Mouse (Mus musculus) olfactory bulb, adult 2 months (tissue): ENCODE measurements around the gene Syt8. TPM values are rescaled to one million over a fixed set of nuclear protein-coding genes. Genes with fewer than 3 reads are reported as not detected.

ENCODE experiments used
- H3K27ac ChIP-seq: fragments of 200-500 bp; 2 replicates; pipeline ENCODE4 v1.5.1; 2012; ENCODE audit warnings: low read depth, low read length; ENCODE audit not compliant: insufficient read depth
- H3K4me1 ChIP-seq: fragments of 200-500 bp; 2 replicates; pipeline ENCODE4 v1.6.1; 2012; ENCODE audit warnings: low read length; ENCODE audit not compliant: control insufficient read depth, insufficient read depth
- H3K4me3 ChIP-seq: fragments of 200-500 bp; 2 replicates; pipeline ENCODE4 v1.5.1; 2012; ENCODE audit warnings: mild to moderate bottlenecking, low read depth, low read length, moderate library complexity; ENCODE audit not compliant: insufficient read depth
- CTCF ChIP-seq: fragments of 200-500 bp; IDR thresholded peaks from 2 replicates; pipeline ENCODE4 v1.5.1; 2012; ENCODE audit warnings: low read depth, mild to moderate bottlenecking, low read length, moderate library complexity; ENCODE audit not compliant: insufficient read depth
- POLR2A ChIP-seq: fragments of 200-500 bp; IDR thresholded peaks from 2 replicates; pipeline ENCODE4 v1.6.1; 2012; ENCODE audit warnings: mild to moderate bottlenecking, low read depth, low read length, moderate library complexity; ENCODE audit not compliant: insufficient read depth
- WGBS: fragments of 180-500 bp; shearing (Covaris S2); methylation state at CpG from one replicate; pipeline ENCODE4 v1.1.7; 2018; 5-methylcytosine and 5-hydroxymethylcytosine counted together
- polyA plus RNA-seq: library from polyadenylated mRNA; stranded (reverse); fragments of >200 nt; gene quantifications from 2 replicates; pipeline ENCODE4 v1.2.4, GENCODE M21; 2012; ENCODE audit warnings: low replicate concordance; ENCODE audit not compliant: missing spikeins, insufficient read depth, insufficient read length

Gene Syt8
- polyA plus RNA-seq, 1 experiment = not detected

DNA sequence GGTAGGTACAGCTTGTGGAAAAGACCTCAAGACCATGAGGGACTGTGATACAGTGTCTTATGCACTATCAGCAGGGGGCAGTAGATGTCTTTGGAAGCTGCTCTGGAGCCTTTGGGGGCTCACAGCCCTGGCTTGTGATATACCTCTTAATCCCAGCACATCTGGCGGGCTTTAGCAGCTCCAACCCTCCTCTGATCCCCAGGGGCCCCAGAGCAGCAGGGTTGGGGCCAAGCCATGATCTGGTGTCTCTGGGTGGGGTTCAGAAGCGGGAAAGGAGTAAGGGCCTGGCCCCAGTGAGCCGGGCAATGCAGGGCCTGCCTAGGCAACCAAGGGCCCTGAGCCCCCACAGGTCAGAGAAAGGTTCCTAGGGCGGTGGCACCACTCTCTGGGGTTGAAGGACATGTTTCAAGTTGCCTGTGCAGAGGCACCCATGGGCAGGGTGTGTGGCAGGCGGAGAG lies 6.0 kb downstream of the Syt8 start:
- Histone ChIP-seq H3K4me1 (no peaks in the 10 kb centered on the region), H3K4me3 (no peak overlapping the region), H3K27ac (no peak overlapping the region)
- no peak for TF ChIP-seq CTCF
- no peak for TF ChIP-seq POLR2A
- 80% methylated on average over 5 of the region's 5 CpGs for WGBS

DNA sequence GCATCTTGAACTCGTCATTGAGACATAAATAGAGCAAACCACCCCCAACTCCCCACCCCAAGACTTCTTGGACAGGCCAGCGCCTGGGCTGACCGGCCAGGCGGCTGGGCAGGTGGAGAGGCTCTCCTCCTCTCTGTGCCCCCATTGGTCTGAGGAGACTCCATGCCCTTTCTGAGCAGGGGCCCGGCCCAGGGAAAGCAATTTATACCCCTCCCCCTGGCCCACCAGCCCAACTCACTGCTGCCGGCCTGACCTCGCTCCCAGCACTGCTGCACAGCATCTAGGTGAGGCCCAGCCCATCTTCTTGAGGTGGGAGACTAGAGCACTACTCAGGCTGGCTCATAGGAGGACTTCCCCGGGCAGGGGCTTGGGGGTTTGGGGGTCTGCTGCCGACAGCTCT lies 6.9 kb downstream of the Syt8 start, which contains the start of gene Tnni2:
TSS of gene Tnni2 (plus strand) at position 224 of the 400 bp plus-strand sequence.
- TF ChIP-seq CTCF = no peak
- no peak for TF ChIP-seq POLR2A
- H3K4me3 ChIP-seq = no peak within 1 kb of the TSS
- WGBS = 93% methylated on average over 9 of the region's 9 CpGs
- H3K27ac ChIP-seq = no peak within 1 kb of the TSS
- no peaks in the 10 kb centered on the region for H3K4me1 ChIP-seq

DNA sequence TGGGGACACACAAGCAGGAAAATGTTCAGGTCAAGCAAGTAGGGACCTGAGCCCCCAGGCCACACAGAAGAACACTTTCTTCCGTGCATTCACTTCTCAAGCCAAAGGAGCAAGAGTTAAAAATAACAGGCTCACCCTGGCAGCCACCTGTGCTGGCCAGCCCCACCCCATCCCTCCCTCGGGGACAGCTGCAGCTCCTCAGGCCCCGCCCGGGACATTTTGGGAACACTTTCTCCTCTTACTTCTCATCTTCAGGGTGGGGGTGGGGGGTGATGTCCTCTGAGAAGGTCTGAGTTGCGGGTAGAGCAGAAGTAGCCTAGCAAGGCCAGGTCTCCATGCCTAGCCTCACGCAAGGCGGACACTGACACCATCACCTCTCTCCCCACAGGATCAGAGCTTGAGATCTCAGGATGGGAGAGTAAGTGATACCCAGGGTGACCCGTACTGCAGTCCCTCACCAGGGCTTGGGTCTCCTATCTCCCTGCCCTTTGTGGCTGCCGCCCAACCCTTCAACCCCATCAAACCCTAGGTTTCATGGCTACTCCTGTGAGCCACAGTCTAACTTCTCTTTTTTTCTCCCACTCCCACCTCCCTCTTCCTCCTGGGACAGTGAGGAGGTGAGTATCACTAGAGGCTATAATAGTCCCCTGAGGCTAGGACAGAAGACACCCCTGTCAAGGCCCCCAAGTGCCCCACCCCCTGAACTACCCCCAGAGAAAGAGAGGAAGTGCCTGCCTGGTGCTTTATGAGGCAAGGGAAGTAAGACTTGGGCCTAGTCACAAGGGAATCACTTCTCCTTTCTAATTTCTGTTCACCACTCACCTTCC lies 7.6 kb downstream of the Syt8 start:
- no peak for TF ChIP-seq CTCF
- TF ChIP-seq POLR2A = no peak
- Histone ChIP-seq H3K4me1 (no peaks in the 10 kb centered on the region), H3K27ac (no peak overlapping the region), H3K4me3 (no peak overlapping the region)
- WGBS = 90% methylated on average over 9 of the region's 9 CpGs

DNA sequence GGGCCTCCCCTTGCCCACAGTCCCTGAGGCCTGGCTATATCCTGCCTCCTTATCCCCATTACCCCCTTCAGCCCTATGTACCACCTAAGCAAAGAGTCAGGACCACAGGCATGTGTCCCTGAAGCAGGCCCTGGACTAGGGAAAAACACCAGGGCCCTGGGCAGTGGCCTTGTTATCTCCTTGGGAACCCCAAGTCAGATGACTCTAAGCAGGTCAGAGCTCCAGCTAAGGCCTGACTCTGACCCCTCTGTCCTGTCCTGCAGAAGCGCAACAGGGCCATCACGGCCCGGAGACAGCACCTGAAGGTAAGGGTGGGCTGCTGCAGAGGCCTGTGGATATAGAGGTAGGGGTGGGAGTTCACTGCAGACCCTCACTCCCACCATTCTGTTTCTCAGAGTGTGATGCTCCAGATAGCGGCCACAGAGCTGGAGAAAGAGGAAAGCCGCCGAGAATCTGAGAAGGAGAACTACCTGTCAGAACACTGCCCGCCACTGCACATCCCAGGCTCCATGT lies 8.3 kb downstream of the Syt8 start:
- Histone ChIP-seq H3K4me3 (no peak overlapping the region), H3K4me1 (no peaks in the 10 kb centered on the region), H3K27ac (no peak overlapping the region)
- 82% methylated on average over 7 of the region's 7 CpGs for WGBS
- TF ChIP-seq CTCF = no peak
- TF ChIP-seq POLR2A = no peak

DNA sequence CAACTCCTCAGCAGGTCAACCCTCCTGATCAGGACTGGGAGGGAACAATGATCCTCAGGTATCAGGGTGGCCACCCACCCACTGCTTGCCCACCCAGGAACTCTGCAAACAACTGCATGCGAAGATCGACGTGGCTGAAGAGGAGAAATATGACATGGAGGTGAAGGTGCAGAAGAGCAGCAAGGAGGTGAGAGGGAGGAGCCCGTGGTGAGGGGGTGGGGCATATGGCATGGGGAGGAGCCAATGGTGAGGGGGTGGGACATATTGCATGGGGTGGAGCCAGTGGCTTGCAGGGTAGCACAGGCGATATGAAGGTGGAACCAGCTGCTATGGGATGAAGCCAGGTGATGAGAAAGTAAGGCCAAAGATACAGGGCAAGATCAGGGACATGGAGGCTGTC lies 8.8 kb downstream of the Syt8 start:
- 89% methylated on average over 5 of the region's 5 CpGs for WGBS
- Histone ChIP-seq H3K4me1 (no peaks in the 10 kb centered on the region), H3K27ac (no peak overlapping the region), H3K4me3 (no peak overlapping the region)
- TF ChIP-seq POLR2A = no peak
- TF ChIP-seq CTCF = no peak

DNA sequence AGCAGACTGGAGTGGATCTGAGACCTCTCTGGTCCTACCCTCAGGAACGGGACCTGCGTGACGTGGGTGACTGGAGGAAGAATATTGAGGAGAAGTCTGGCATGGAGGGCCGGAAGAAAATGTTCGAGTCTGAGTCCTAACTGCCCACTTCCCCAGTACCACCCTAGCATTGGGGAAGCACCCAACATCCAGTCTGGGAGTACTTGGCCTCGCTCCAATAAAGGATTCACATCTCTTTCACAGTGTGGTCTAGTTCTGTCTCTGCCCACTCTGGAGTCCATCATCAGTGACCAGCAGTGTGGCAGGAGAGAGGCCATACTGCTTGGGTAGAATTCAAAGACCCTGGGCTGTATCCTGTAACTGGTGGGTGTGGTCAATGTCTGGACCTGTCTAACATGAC lies 9.5 kb downstream of the Syt8 start:
- 98% methylated on average over 6 of the region's 6 CpGs for WGBS
- Histone ChIP-seq H3K4me3 (no peak overlapping the region), H3K27ac (no peak overlapping the region), H3K4me1 (no peaks in the 10 kb centered on the region)
- TF ChIP-seq CTCF (no peak), POLR2A (no peak)

DNA sequence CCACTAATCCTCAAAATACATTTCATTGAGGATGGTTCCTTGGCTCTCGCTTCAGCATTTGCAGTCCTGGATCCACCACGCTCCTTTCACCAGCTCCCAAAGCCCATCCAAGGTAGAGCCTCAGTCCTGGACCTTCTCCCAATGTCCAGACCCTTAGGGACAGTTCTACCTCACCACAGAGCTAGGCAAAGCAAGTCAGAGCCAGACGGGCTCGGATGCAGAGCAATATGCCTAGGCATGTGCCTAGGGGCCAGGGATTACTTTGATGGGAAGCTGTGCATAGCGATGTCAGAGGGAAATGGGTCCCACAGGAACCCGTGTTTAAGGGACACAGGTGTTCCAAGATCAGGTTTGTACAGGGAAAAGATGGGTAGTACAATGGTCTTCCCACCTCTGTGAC lies 10.7 kb downstream of the Syt8 start:
- H3K4me3 ChIP-seq = no peak overlapping the region
- TF ChIP-seq POLR2A = no peak
- no peak for TF ChIP-seq CTCF
- no peaks in the 10 kb centered on the region for H3K4me1 ChIP-seq
- WGBS = 91% methylated on average over 6 of the region's 6 CpGs
- H3K27ac ChIP-seq = no peak overlapping the region

DNA sequence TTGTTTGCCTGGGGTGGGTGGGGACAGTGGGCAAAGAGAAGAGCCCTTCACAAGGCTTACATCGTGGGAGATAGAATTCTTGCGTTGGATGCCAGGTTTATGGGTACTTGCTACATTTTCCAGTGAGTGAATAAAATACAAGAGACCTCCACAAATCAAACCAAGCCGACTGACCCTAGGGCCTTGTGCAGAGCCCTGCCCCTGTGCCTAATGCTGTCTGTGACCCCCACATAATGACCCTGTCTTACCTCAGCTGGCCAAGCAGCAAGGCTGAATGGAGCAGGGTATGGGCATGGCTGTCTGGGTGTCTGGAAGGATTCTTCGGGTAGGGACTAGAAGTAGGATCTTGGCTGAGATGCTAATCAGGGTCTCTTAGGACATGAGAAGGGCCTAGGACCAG lies 11.6 kb downstream of the Syt8 start:
- Histone ChIP-seq H3K4me3 (no peak overlapping the region), H3K27ac (no peak overlapping the region), H3K4me1 (no peaks in the 10 kb centered on the region)
- TF ChIP-seq POLR2A (no peak), CTCF (no peak)
- 93% methylated on average over 4 of the region's 4 CpGs for WGBS

DNA sequence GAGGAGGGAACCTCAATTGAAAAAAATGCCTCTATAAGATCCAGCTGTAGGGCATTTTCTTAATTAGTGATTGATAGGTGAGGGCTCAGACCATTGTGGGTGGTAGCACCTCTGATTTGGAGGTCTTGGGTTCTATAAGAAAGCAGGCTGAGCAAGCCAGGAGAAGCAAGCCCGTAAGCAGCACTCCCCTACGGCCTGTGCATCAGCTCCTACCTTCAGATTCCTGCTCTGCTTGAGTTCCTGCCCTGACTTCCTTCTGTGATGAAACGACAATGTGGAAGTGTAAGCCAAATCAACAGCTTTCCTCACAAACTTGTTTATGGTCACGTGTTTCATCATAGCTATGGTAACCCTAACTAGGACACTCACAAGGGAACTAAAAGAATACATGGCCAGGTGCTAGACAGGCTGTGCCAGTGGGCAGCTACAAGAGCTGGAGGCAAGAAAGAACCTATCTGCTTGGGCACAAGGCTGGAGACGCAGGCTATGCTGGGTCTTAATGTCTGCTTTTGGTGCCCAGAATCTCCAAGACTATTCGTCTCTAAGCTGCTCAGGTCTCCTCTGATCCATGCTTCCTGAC lies 14.5 kb downstream of the Syt8 start:
- H3K4me1 ChIP-seq = no peaks in the 10 kb centered on the region
- no peak for TF ChIP-seq CTCF
- no peak for TF ChIP-seq POLR2A
- no peak overlapping the region for H3K27ac ChIP-seq
- no peak overlapping the region for H3K4me3 ChIP-seq
- WGBS = 75% methylated on average over 6 of the region's 6 CpGs
